In the genomic region with DNA sequence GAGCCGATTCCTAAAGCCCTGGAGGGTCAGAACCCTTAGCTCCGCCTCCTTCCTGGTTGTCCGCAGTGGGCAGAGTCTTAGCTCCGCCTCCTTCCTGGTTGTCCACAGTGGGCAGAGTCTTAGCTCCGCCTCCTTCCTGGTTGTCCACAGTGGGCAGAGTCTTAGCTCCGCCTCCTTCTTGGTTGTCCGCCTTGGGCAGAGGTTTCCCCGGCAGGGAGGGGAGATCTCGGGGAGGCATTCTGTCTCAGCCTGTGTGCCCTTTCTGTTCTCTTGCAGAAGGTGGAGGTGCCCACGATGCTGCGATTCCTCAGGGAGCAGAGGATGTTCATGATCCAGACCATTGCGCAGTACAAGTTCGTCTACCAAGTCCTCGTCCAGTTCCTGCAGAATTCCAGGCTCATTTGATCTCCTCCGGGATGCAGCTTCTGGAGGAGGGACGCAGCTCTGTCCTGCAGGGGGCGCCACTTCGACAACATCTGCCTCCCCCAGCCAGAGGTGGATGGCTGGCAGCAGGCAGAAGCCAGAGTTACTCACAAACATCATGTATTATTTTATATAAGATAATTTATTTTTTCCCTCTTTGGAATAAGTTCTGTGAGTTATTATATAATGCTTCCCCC, we compare ENCODE assay signal across 10 mouse cellular contexts. TPM values are rescaled to one million over a fixed set of nuclear protein-coding genes. Genes with fewer than 3 reads are reported as not detected.
DNase-seq lines count a peak whose midpoint lies in the region; ATAC-seq and TF ChIP-seq lines count a peak whose summit lies in the region.
"Had no signal": no experiment of that assay in that cellular context is flagged by ENCODE, and none has a peak within 500 bp of the region (broad histone marks: within the 10 kb centered on the region; RNA-seq: fewer than 3 reads in every experiment).

No protein-coding gene starts in this region.

- no peaks in the 10 kb centered on the region for H3K27me3 ChIP-seq in lung, postnatal 0 days (replicated peaks; ENCODE audit: insufficient read depth, low read length)
- H3K27me3 ChIP-seq in small intestine, adult 2 months (ENCODE audit: control insufficient read depth, insufficient read depth, low read length): no peaks in the 10 kb centered on the region

- no peak for TF ChIP-seq POLR2A in small intestine, adult 2 months (IDR thresholded peaks at IDR 0.05; ENCODE audit: low read depth, low read length)

- intact Hi-C loops in gastrocnemius, adult 2 months (cut with DNase I): loop anchor here (10.0 kb wide), 1 partner anchor 45 kb away; no protein-coding TSS in a partner anchor

- 89% methylated on average over 17 of the region's 18 CpGs for WGBS in lung, postnatal 0 days
- 88% methylated on average over 18 of the region's 18 CpGs for WGBS in small intestine, adult 2 months

- H3K4me3 ChIP-seq in gastrocnemius, adult 2 months: no peak overlapping the region
- H3K4me3 ChIP-seq in lung, postnatal 0 days (ENCODE audit: low read depth, low read length): no peak overlapping the region
- H3K4me3 ChIP-seq in small intestine, adult 2 months (ENCODE audit: low read depth, low read length): no peak overlapping the region
- H3K4me3 ChIP-seq: heart, embryonic 10.5 days had no signal

- H3K9me3 ChIP-seq in lung, postnatal 0 days (ENCODE audit: low read length): no peaks in the 10 kb centered on the region
- H3K9me3 ChIP-seq: heart, embryonic 10.5 days had no signal

- no peak overlapping the region for H3K9ac ChIP-seq in lung, postnatal 0 days (replicated peaks; ENCODE audit: low read depth)

- H3K36me3 ChIP-seq in lung, postnatal 0 days (ENCODE audit: insufficient read depth, low read length): 0 out of 2 replicates have a peak, but pooled peaks cover 3% of the 10 kb centered on the region
- H3K36me3 ChIP-seq in small intestine, adult 2 months (ENCODE audit: control insufficient read depth, insufficient read depth, low read length): no peaks in the 10 kb centered on the region

- TF ChIP-seq EP300 in lung, postnatal 0 days (IDR thresholded peaks at IDR 0.05): no peak

- no peak overlapping the region for H3K27ac ChIP-seq in gastrocnemius, adult 2 months
- no peak overlapping the region for H3K27ac ChIP-seq in lung, postnatal 0 days (ENCODE audit: low read length)
- H3K27ac ChIP-seq in small intestine, adult 2 months (ENCODE audit: insufficient read depth, low read depth, low read length): no peak overlapping the region
- H3K27ac ChIP-seq: heart, embryonic 10.5 days had no signal

- H3K4me1 ChIP-seq in lung, postnatal 0 days (ENCODE audit: insufficient read depth, low read depth, low read length): peaks cover 19% of the 10 kb centered on the region
- peaks cover 13% of the 10 kb centered on the region for H3K4me1 ChIP-seq in small intestine, adult 2 months (ENCODE audit: control insufficient read depth, insufficient read depth, insufficient read length, low read length)

- TF ChIP-seq CTCF in gastrocnemius, adult 2 months (IDR thresholded peaks at IDR 0.05): peak; percentile 59
- peak; percentile 57 for TF ChIP-seq CTCF in lung, postnatal 0 days (IDR thresholded peaks at IDR 0.05)
- peak; percentile 6; the same call in 1 of the 2 replicates for TF ChIP-seq CTCF in small intestine, adult 2 months (IDR thresholded peaks at IDR 0.05; ENCODE audit: extremely low read depth, insufficient read length, insufficient replicate concordance, low read depth, low read length)

- no peak for ATAC-seq in lung, postnatal 0 days

- no peak overlapping the region for H3K4me2 ChIP-seq in lung, postnatal 0 days (replicated peaks; ENCODE audit: low read depth, low read length)

- DNase-seq in gastrocnemius, adult 2 months: peak; percentile 52
- no peak for DNase-seq in gastrocnemius, postnatal 4 days (ENCODE audit: low spot score in 2 of 2)
- DNase-seq in lung, postnatal 0 days (ENCODE audit: low spot score): no peak
- no peak for DNase-seq in lung, postnatal 25 days (ENCODE audit: low spot score)
- peak; percentile 68 for DNase-seq in R1 (ENCODE audit: low read depth, low spot score)
- no peak for DNase-seq in layer of hippocampus, adult 18-20 months (ENCODE audit: low spot score in 2 of 2)
- DNase-seq in right cerebral cortex, postnatal 4 days: no peak
- DNase-seq: cerebellum, adult 18-20 months had no signal

RNA-seq across cellular contexts. Expression of gene Smyd2, which starts 52.4 kb away (rescaled TPM):
- total RNA-seq in gastrocnemius, adult 2 months (2021): 100 to 1,000 TPM; 200 to 329 TPM
- 100 to 1,000 TPM; 144 to 145 TPM for total RNA-seq in gastrocnemius, postnatal 4 days (2021)
- 34.3 and 35.9 TPM in 2 replicates for polyA plus RNA-seq in lung, postnatal 0 days (2015; fragmentation: Nextera tagmentation; extraction: Ambion mirVana)
- 19.9 and 27.0 TPM in 2 replicates for polyA plus RNA-seq in small intestine, adult 2 months (2012; rRNA removed)
- total RNA-seq in layer of hippocampus, adult 18-20 months (2021): 10 to 100 TPM; 74.3 to 80.3 TPM

Comparison
In these comparisons a context has a peak if more than half of its experiments do, and no peak if none do; other contexts are left out.
1. DNase-seq: peak in gastrocnemius, adult 2 months (single experiment) and R1 (single experiment); none in gastrocnemius, postnatal 4 days (0 of 2), lung, postnatal 0 days (single experiment), lung, postnatal 25 days (single experiment), layer of hippocampus, adult 18-20 months (0 of 2) and right cerebral cortex, postnatal 4 days (single experiment).
2. CTCF ChIP-seq: peak in every context shown above with its lines; median percentile 59 in gastrocnemius, adult 2 months; 57 in lung, postnatal 0 days; 6 in small intestine, adult 2 months.